In genomic region chr5:82346672-82347071, GRCm38 (mm10) we compare ENCODE assay signal across 9 mouse cellular contexts.
DNase-seq lines count a peak whose midpoint lies in the region; ATAC-seq lines count a peak whose summit lies in the region.
"Had no signal": no experiment of that assay in that cellular context is flagged by ENCODE, and none has a peak within 500 bp of the region (broad histone marks: within the 10 kb centered on the region; RNA-seq: fewer than 3 reads in every experiment).

No protein-coding gene starts in this region.

- no peak overlapping the region for H3K9ac ChIP-seq in heart, embryonic 11.5 days (ENCODE audit: low read depth, low read length)
- no peak overlapping the region for H3K9ac ChIP-seq in forebrain, embryonic 15.5 days (replicated peaks)
- no peak overlapping the region for H3K9ac ChIP-seq in intestine, embryonic 15.5 days
- H3K9ac ChIP-seq in neural tube, embryonic 13.5 days = no peak overlapping the region

- intact Hi-C loops in left cerebral cortex, postnatal 10 days (cut with DNase I) = loop anchor here (10.0 kb wide), 1 partner anchor 822 kb away; no protein-coding TSS in a partner anchor

- no peaks in the 10 kb centered on the region for H3K36me3 ChIP-seq in heart, embryonic 11.5 days (ENCODE audit: control insufficient read depth, insufficient read depth, low read length)
- no peaks in the 10 kb centered on the region for H3K36me3 ChIP-seq in forebrain, embryonic 15.5 days
- H3K36me3 ChIP-seq in intestine, embryonic 15.5 days = no peaks in the 10 kb centered on the region
- H3K36me3 ChIP-seq in neural tube, embryonic 13.5 days = no peaks in the 10 kb centered on the region
- H3K36me3 ChIP-seq: G1E had no signal

- no peak overlapping the region for H3K4me3 ChIP-seq in heart, embryonic 11.5 days (ENCODE audit: low read depth, low read length)
- H3K4me3 ChIP-seq in forebrain, embryonic 15.5 days = no peak overlapping the region
- H3K4me3 ChIP-seq in intestine, embryonic 15.5 days (replicated peaks) = no peak overlapping the region
- H3K4me3 ChIP-seq in neural tube, embryonic 13.5 days = no peak overlapping the region

- ATAC-seq in heart, embryonic 11.5 days (replicated peaks; ENCODE audit: insufficient number of reproducible peaks, low FRiP score, low TSS enrichment) = no peak
- peak; percentile 83; the same call in 1 of the 2 replicates for ATAC-seq in cerebellum, adult (ENCODE audit: insufficient number of reproducible peaks, low FRiP score, low TSS enrichment)
- peak; percentile 70; the same call in 1 of the 2 replicates for ATAC-seq in forebrain, embryonic 15.5 days (replicated peaks)
- ATAC-seq in intestine, embryonic 15.5 days = peak; percentile 71; the same call in 1 of the 2 replicates
- ATAC-seq in neural tube, embryonic 13.5 days (ENCODE audit: low read depth) = peak; percentile 71; the same call in 1 of the 2 replicates

- no peaks in the 10 kb centered on the region for H3K4me1 ChIP-seq in heart, embryonic 11.5 days (ENCODE audit: control insufficient read depth, insufficient read depth, low read length)
- 0 out of 2 replicates have a peak, but pooled peaks cover 3% of the 10 kb centered on the region for H3K4me1 ChIP-seq in forebrain, embryonic 15.5 days
- H3K4me1 ChIP-seq in intestine, embryonic 15.5 days (replicated peaks) = no peaks in the 10 kb centered on the region
- no peaks in the 10 kb centered on the region for H3K4me1 ChIP-seq in neural tube, embryonic 13.5 days (replicated peaks)

- 8% methylated on average over 7 of the region's 7 CpGs for WGBS in heart, embryonic 11.5 days (ENCODE audit: insufficient replicate concordance)
- 6% methylated on average over 7 of the region's 7 CpGs for WGBS in forebrain, embryonic 15.5 days
- 4% methylated on average over 7 of the region's 7 CpGs for WGBS in intestine, embryonic 15.5 days
- WGBS in neural tube, embryonic 13.5 days = 7% methylated on average over 7 of the region's 7 CpGs

- peak; percentile 6 to 67 for DNase-seq in heart, adult 18-20 months
- DNase-seq in left cerebral cortex, postnatal 10 days (ENCODE audit: extremely low spot score in 1 of 2, low spot score in 2 of 2) = peak; percentile 58 to 68
- DNase-seq in thymus, postnatal 36 days = no peak

- H3K27me3 ChIP-seq in heart, embryonic 11.5 days (ENCODE audit: control insufficient read depth, insufficient read depth, low read length) = no peaks in the 10 kb centered on the region
- H3K27me3 ChIP-seq in forebrain, embryonic 15.5 days = no peaks in the 10 kb centered on the region
- H3K27me3 ChIP-seq in intestine, embryonic 15.5 days (replicated peaks) = no peaks in the 10 kb centered on the region
- H3K27me3 ChIP-seq in neural tube, embryonic 13.5 days = no peaks in the 10 kb centered on the region

- H3K4me2 ChIP-seq in heart, embryonic 11.5 days = no peak overlapping the region
- H3K4me2 ChIP-seq in forebrain, embryonic 15.5 days (replicated peaks) = no peak overlapping the region
- H3K4me2 ChIP-seq in intestine, embryonic 15.5 days (replicated peaks) = no peak overlapping the region
- no peak overlapping the region; the same call in 1 of the 2 replicates for H3K4me2 ChIP-seq in neural tube, embryonic 13.5 days

- no peaks in the 10 kb centered on the region for H3K9me3 ChIP-seq in heart, embryonic 11.5 days (replicated peaks; ENCODE audit: control insufficient read depth, low read length)
- no peaks in the 10 kb centered on the region for H3K9me3 ChIP-seq in forebrain, embryonic 15.5 days
- H3K9me3 ChIP-seq in intestine, embryonic 15.5 days = no peaks in the 10 kb centered on the region
- H3K9me3 ChIP-seq in neural tube, embryonic 13.5 days = no peaks in the 10 kb centered on the region
- H3K9me3 ChIP-seq: G1E had no signal

- H3K27ac ChIP-seq in heart, embryonic 11.5 days (ENCODE audit: low read depth, low read length) = no peak overlapping the region
- H3K27ac ChIP-seq in forebrain, embryonic 15.5 days (replicated peaks) = no peak overlapping the region
- H3K27ac ChIP-seq in intestine, embryonic 15.5 days = no peak overlapping the region
- H3K27ac ChIP-seq in neural tube, embryonic 13.5 days (replicated peaks) = no peak overlapping the region

Comparison
In these comparisons a context has a peak if more than half of its experiments do, and no peak if none do; other contexts are left out.
1. DNase-seq: peak in heart, adult 18-20 months (2 of 2) and left cerebral cortex, postnatal 10 days (2 of 2); none in thymus, postnatal 36 days (0 of 2).